Mouse (Mus musculus): ENCODE measurements at regions not wholly inside any gene's neighbourhood (a gene's known extent, or its start where the extent isn't known, plus 50 kb on each side); places are given as distances from the start of the nearest gene placed in this dataset.

DNA sequence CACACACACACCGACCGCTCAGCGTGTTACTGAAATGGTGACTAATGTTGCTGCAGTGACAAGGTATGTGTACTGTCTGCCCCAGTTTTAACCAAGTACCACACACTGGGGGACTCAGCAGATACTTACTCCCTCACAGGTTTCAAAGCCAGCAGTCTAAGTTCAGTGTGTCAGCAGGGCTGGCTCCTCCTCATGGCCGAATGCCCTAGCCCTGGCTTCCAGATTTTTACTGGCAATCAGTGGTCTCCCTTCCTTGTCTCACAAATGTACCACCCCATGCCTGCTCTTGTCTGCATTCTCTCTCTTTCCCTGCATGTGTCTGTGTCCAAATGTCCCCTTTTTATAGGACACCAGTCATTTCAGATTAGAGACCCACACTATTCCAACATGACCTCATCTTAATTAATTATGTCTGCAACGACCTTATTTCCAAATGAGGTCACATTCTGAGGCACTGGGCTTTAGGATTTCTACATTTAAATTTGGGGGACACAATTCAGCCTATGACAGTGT lies 114.7 kb downstream of the Uri1 start:
- Histone ChIP-seq H3K9ac (ENCODE audit: low read depth, low read length) (no peak overlapping the region), H3K27me3 (ENCODE audit: control insufficient read depth, insufficient read depth, low read length) (no peaks in the 10 kb centered on the region), H3K9me3 (replicated peaks; ENCODE audit: control insufficient read depth, low read length) (no peaks in the 10 kb centered on the region), H3K4me2 (no peak overlapping the region), H3K4me1 (ENCODE audit: control insufficient read depth, insufficient read depth, low read length) (no peaks in the 10 kb centered on the region), H3K36me3 (ENCODE audit: control insufficient read depth, insufficient read depth, low read length) (no peaks in the 10 kb centered on the region), H3K4me3 (ENCODE audit: low read depth, low read length) (no peak overlapping the region), H3K27ac (ENCODE audit: low read depth, low read length) (no peak overlapping the region)
- 74% methylated on average over 5 of the region's 5 CpGs for WGBS (ENCODE audit: insufficient replicate concordance)
- ATAC-seq (replicated peaks; ENCODE audit: insufficient number of reproducible peaks, low FRiP score, low TSS enrichment), result no peak

DNA sequence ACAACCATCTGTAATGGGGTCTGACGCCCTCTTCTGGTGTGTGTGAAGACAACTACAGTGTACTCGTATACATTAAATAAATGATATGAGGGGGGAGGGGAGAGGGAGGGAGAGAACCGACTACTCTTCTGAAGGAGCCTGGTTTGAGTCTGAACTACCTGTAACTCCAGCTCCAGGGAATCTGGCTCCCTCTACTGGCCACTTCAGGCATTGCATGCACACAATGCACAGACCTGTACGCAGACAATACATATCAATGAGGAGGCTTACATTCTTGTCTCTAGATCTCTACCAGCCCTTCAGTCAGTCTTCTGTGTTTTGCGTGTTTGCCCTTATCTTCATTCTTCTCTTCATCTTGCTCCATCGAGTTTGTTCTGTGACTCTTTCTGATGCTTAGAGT lies 120.4 kb upstream of the Zfp536 start:
- Histone ChIP-seq H3K4me2 (no peak overlapping the region), H3K36me3 (ENCODE audit: control insufficient read depth, insufficient read depth, low read length) (no peaks in the 10 kb centered on the region), H3K27me3 (ENCODE audit: control insufficient read depth, insufficient read depth, low read length) (no peaks in the 10 kb centered on the region), H3K9ac (ENCODE audit: low read depth, low read length) (no peak overlapping the region), H3K9me3 (replicated peaks; ENCODE audit: control insufficient read depth, low read length) (no peaks in the 10 kb centered on the region), H3K4me3 (ENCODE audit: low read depth, low read length) (no peak overlapping the region), H3K27ac (ENCODE audit: low read depth, low read length) (no peak overlapping the region), H3K4me1 (ENCODE audit: control insufficient read depth, insufficient read depth, low read length) (no peaks in the 10 kb centered on the region)
- 82% methylated on average over 6 of the region's 6 CpGs for WGBS (ENCODE audit: insufficient replicate concordance)
- ATAC-seq (replicated peaks; ENCODE audit: insufficient number of reproducible peaks, low FRiP score, low TSS enrichment), result no peak

DNA sequence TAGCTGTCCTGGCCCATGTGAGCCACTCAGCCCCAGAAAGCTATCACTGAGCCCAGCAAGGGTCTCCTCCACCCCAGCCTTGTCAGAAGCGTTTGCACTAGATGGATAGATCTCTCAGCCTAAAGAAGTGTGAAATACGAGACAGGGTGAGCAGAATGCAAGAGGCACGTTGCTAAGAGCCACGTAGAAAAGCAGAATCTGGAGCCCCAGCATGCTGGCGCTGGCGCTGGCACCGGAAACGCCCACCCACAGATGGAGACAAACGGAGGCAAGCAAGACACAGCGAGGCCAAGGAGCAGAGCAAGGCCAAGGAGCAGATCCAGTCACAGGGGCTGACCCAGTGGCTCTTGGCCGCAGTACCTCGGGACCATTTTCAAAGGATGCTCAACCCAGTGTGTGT lies 100.9 kb upstream of the Zfp536 start:
- Histone ChIP-seq H3K4me3 (ENCODE audit: low read depth, low read length) (no peak overlapping the region), H3K27ac (ENCODE audit: low read depth, low read length) (no peak overlapping the region), H3K9me3 (replicated peaks; ENCODE audit: control insufficient read depth, low read length) (no peaks in the 10 kb centered on the region), H3K4me2 (no peak overlapping the region), H3K36me3 (ENCODE audit: control insufficient read depth, insufficient read depth, low read length) (no peaks in the 10 kb centered on the region), H3K27me3 (ENCODE audit: control insufficient read depth, insufficient read depth, low read length) (no peaks in the 10 kb centered on the region), H3K4me1 (ENCODE audit: control insufficient read depth, insufficient read depth, low read length) (peaks cover 11% of the 10 kb centered on the region; the same call in 1 of the 2 replicates), H3K9ac (ENCODE audit: low read depth, low read length) (no peak overlapping the region)
- no peak for ATAC-seq (replicated peaks; ENCODE audit: insufficient number of reproducible peaks, low FRiP score, low TSS enrichment)
- WGBS (ENCODE audit: insufficient replicate concordance), result 62% methylated on average over 12 of the region's 12 CpGs

DNA sequence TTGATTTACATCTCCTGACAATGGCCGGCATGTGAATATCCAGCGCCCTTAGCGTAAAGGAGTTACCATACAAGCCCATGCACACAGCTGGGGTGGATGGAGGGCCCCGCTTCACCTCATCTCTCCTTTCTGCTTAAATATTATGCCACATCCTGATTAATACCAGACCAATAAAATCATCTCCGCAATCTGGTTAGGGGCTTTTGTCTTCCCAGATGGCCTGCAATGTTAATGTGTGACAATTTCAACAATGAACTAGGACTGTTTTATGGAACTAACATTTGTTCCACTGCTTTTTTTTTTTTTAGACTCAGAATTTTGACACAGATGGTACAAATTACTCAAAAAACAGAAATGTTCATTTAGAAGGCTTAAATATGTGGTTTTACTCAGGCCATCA lies 97.5 kb upstream of the Zfp536 start:
- Histone ChIP-seq H3K4me3 (ENCODE audit: low read depth, low read length) (no peak overlapping the region), H3K27ac (ENCODE audit: low read depth, low read length) (no peak overlapping the region), H3K36me3 (ENCODE audit: control insufficient read depth, insufficient read depth, low read length) (no peaks in the 10 kb centered on the region), H3K4me1 (ENCODE audit: control insufficient read depth, insufficient read depth, low read length) (peaks cover 8% of the 10 kb centered on the region; the same call in 1 of the 2 replicates), H3K9me3 (replicated peaks; ENCODE audit: control insufficient read depth, low read length) (no peaks in the 10 kb centered on the region), H3K4me2 (no peak overlapping the region), H3K9ac (ENCODE audit: low read depth, low read length) (no peak overlapping the region), H3K27me3 (ENCODE audit: control insufficient read depth, insufficient read depth, low read length) (no peaks in the 10 kb centered on the region)
- ATAC-seq (replicated peaks; ENCODE audit: insufficient number of reproducible peaks, low FRiP score, low TSS enrichment), result no peak
- 87% methylated on average over 5 of the region's 5 CpGs for WGBS (ENCODE audit: insufficient replicate concordance)

DNA sequence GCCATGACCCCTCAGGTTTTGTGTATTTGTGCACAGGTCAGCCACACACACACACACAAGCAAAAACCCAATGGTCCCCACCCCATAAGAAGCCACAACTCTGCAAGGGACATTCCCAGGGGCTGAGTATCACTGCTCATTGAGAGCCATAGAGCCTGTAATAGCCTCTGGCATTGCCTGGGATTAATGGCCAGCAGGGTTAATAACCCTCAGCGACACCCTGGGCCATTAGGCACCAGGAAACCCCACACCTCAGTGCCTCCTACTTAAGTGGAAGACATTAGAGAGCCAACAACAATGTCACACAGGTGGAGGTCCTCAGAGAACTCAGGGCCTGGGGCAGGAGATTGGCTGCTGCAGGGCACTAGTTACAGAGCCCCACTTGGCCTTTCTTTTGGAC lies 93.0 kb upstream of the Zfp536 start:
- H3K27me3 ChIP-seq (ENCODE audit: control insufficient read depth, insufficient read depth, low read length), result no peaks in the 10 kb centered on the region
- no peak overlapping the region for H3K4me3 ChIP-seq (ENCODE audit: low read depth, low read length)
- H3K9ac ChIP-seq (ENCODE audit: low read depth, low read length), result no peak overlapping the region
- H3K4me1 ChIP-seq (ENCODE audit: control insufficient read depth, insufficient read depth, low read length), result no peaks in the 10 kb centered on the region
- ATAC-seq (replicated peaks; ENCODE audit: insufficient number of reproducible peaks, low FRiP score, low TSS enrichment), result no peak
- H3K27ac ChIP-seq (ENCODE audit: low read depth, low read length), result no peak overlapping the region
- no peaks in the 10 kb centered on the region for H3K9me3 ChIP-seq (replicated peaks; ENCODE audit: control insufficient read depth, low read length)
- no peak overlapping the region for H3K4me2 ChIP-seq
- no peaks in the 10 kb centered on the region for H3K36me3 ChIP-seq (ENCODE audit: control insufficient read depth, insufficient read depth, low read length)
- WGBS (ENCODE audit: insufficient replicate concordance), result 64% methylated on average over 1 of the region's 1 CpGs

DNA sequence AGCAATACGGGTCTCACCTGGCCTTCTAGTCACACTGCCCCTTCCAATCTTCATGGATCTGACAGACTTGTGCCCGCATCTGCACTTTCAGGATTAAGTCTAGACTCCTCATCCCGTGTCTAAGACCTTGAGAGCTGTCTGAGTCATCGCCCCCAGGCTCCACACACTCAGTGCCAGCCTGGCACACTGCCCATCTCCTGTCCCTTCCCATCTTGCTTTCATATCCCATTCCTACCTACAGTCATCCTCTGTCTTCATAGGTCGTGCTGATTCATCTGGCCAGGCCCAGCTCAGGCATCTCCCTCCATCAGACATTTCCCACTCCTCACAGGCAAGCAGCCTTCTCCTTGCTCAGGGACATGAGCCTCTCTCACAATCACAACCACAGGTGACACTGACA lies 78.0 kb upstream of the Zfp536 start:
- Histone ChIP-seq H3K4me3 (ENCODE audit: low read depth, low read length) (no peak overlapping the region), H3K9me3 (replicated peaks; ENCODE audit: control insufficient read depth, low read length) (no peaks in the 10 kb centered on the region), H3K27ac (ENCODE audit: low read depth, low read length) (no peak overlapping the region), H3K4me2 (no peak overlapping the region), H3K36me3 (ENCODE audit: control insufficient read depth, insufficient read depth, low read length) (no peaks in the 10 kb centered on the region), H3K4me1 (ENCODE audit: control insufficient read depth, insufficient read depth, low read length) (0 out of 2 replicates have a peak, but pooled peaks cover 2% of the 10 kb centered on the region), H3K9ac (ENCODE audit: low read depth, low read length) (no peak overlapping the region), H3K27me3 (ENCODE audit: control insufficient read depth, insufficient read depth, low read length) (no peaks in the 10 kb centered on the region)
- WGBS (ENCODE audit: insufficient replicate concordance), result 83% methylated on average over 5 of the region's 5 CpGs
- ATAC-seq (replicated peaks; ENCODE audit: insufficient number of reproducible peaks, low FRiP score, low TSS enrichment), result no peak

DNA sequence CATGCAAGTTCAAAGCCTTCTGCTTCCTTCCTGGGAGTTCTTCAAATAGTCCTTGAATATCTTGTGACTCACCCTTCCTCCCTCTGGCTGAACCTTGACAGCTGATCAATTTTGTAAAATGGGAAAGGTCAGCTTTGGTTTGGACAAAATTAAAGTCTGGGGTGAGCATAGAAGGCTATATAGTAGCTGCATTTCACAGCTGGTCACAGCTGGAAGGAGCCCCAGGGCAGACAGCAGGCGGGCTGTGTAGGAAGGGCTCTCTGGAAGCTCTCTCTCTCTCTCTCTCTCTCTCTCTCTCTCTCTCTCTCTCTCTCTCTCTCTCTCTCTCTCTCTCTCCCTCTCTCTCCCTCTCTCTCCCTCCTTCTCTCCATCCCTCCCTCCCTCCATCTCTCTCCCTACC lies 71.8 kb upstream of the Zfp536 start:
- Histone ChIP-seq H3K9me3 (replicated peaks; ENCODE audit: control insufficient read depth, low read length) (no peaks in the 10 kb centered on the region), H3K9ac (ENCODE audit: low read depth, low read length) (no peak overlapping the region), H3K4me3 (ENCODE audit: low read depth, low read length) (no peak overlapping the region), H3K36me3 (ENCODE audit: control insufficient read depth, insufficient read depth, low read length) (no peaks in the 10 kb centered on the region), H3K4me2 (no peak overlapping the region), H3K27me3 (ENCODE audit: control insufficient read depth, insufficient read depth, low read length) (no peaks in the 10 kb centered on the region), H3K27ac (ENCODE audit: low read depth, low read length) (no peak overlapping the region), H3K4me1 (ENCODE audit: control insufficient read depth, insufficient read depth, low read length) (0 out of 2 replicates have a peak, but pooled peaks cover 5% of the 10 kb centered on the region)
- WGBS (ENCODE audit: insufficient replicate concordance), result 53% methylated on average over 1 of the region's 1 CpGs
- no peak for ATAC-seq (replicated peaks; ENCODE audit: insufficient number of reproducible peaks, low FRiP score, low TSS enrichment)

DNA sequence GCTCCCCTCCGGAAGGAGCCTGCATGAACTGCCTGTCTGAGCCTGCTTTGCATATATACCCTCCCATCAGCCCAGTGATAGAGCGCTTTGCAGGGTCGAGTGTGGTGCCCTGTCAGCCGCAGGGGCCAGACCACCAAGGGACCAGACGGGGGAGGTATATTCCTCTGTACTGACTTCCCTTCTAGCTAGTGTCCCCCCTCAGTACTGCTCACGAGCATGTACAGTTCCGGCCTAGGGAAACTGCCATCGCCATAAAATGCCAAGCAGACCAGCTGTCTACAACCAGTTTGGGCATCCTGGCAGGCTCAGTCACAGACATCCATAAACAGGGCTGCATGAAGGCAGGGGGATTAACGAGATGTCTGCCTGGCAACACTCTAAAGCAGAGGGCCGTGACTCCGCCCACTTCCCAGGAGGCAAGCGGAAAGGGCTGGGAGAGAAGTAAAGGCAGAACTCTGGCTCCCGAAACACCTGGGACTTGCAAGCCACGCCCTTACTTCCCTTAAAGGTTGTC lies 68.6 kb upstream of the Zfp536 start:
- ATAC-seq (replicated peaks; ENCODE audit: insufficient number of reproducible peaks, low FRiP score, low TSS enrichment), result no peak; the same call in 1 of the 2 replicates
- peak overlapping the region; percentile 57 for H3K4me2 ChIP-seq
- H3K4me1 ChIP-seq (ENCODE audit: control insufficient read depth, insufficient read depth, low read length), result peaks cover 16% of the 10 kb centered on the region
- H3K4me3 ChIP-seq (ENCODE audit: low read depth, low read length), result peak overlapping the region; percentile 13; the same call in 1 of the 2 replicates
- H3K9me3 ChIP-seq (replicated peaks; ENCODE audit: control insufficient read depth, low read length), result no peaks in the 10 kb centered on the region
- peak overlapping the region; percentile 12 for H3K9ac ChIP-seq (ENCODE audit: low read depth, low read length)
- H3K27ac ChIP-seq (ENCODE audit: low read depth, low read length), result no peak overlapping the region
- no peaks in the 10 kb centered on the region for H3K36me3 ChIP-seq (ENCODE audit: control insufficient read depth, insufficient read depth, low read length)
- H3K27me3 ChIP-seq (ENCODE audit: control insufficient read depth, insufficient read depth, low read length), result no peaks in the 10 kb centered on the region
- 2% methylated on average over 14 of the region's 14 CpGs for WGBS (ENCODE audit: insufficient replicate concordance)

DNA sequence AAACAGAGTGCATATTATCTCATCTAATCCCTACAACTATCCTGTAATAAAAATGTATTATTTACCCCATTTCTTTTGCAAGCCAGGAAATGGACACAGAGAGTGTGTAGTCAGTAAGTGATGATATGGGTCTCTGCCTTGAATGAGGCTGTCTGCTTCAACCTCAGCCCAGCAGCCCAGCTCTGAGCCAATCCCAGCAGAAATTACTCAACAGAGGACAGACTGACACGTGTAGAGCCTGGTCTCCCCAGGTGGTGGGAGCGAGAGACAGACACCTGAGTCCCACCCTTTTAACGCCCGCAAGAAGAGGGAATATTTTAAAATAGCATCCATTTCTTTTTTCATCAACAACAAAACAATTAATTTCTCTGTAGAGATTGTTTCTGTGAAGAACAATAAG lies 68.1 kb upstream of the Zfp536 start:
- Histone ChIP-seq H3K9me3 (replicated peaks; ENCODE audit: control insufficient read depth, low read length) (no peaks in the 10 kb centered on the region), H3K27ac (ENCODE audit: low read depth, low read length) (no peak overlapping the region), H3K27me3 (ENCODE audit: control insufficient read depth, insufficient read depth, low read length) (no peaks in the 10 kb centered on the region), H3K4me3 (ENCODE audit: low read depth, low read length) (no peak overlapping the region), H3K4me1 (ENCODE audit: control insufficient read depth, insufficient read depth, low read length) (peaks cover 20% of the 10 kb centered on the region), H3K9ac (ENCODE audit: low read depth, low read length) (no peak overlapping the region), H3K36me3 (ENCODE audit: control insufficient read depth, insufficient read depth, low read length) (no peaks in the 10 kb centered on the region), H3K4me2 (peak overlapping the region; percentile 57)
- 28% methylated on average over 4 of the region's 4 CpGs for WGBS (ENCODE audit: insufficient replicate concordance)
- ATAC-seq (replicated peaks; ENCODE audit: insufficient number of reproducible peaks, low FRiP score, low TSS enrichment), result no peak

All from heart, embryonic 11.5 days (tissue).